Mouse (Mus musculus) intestine, embryonic 15.5 days (tissue): Measurements from ENCODE around the gene C1ql4. TPM values are rescaled to one million over a fixed set of nuclear protein-coding genes. Genes with fewer than 3 reads are reported as not detected.
"Not testable (repeated sequence)": the region's sequence is repeated elsewhere in the genome, so short reads cannot be mapped to it uniquely, and the experiment has no call there.

ENCODE experiments used
- ATAC-seq: fragments of 200-750 bp; cut with Nextera tagmentation; 2 replicates; pipeline ENCODE4 v1.8.0; 2017; ENCODE audit warnings: moderate TSS enrichment, moderate library complexity
- H3K27ac ChIP-seq: fragments of 300-500 bp; sonication (generic); 2 replicates; pipeline ENCODE4 v1.5.1; 2015; ENCODE audit warnings: mild to moderate bottlenecking, inconsistent platforms
- H3K27me3 ChIP-seq: fragments of 300-500 bp; sonication (generic); replicated peaks from 2 replicates; pipeline ENCODE4 v1.6.1; 2015; ENCODE audit warnings: inconsistent platforms
- H3K36me3 ChIP-seq: fragments of 300-500 bp; sonication (generic); 2 replicates; pipeline ENCODE4 v1.6.1; 2015; ENCODE audit warnings: inconsistent platforms
- H3K4me1 ChIP-seq: fragments of 300-500 bp; sonication (generic); replicated peaks from 2 replicates; pipeline ENCODE4 v1.6.1; 2015; ENCODE audit warnings: inconsistent platforms
- H3K4me2 ChIP-seq: fragments of 300-500 bp; sonication (generic); replicated peaks from 2 replicates; pipeline ENCODE4 v1.6.1; 2015; ENCODE audit warnings: mild to moderate bottlenecking, inconsistent platforms
- H3K4me3 ChIP-seq: fragments of 300-500 bp; sonication (generic); replicated peaks from 2 replicates; pipeline ENCODE4 v1.5.1; 2015; ENCODE audit warnings: inconsistent platforms
- H3K9ac ChIP-seq: fragments of 300-500 bp; sonication (generic); 2 replicates; pipeline ENCODE4 v1.6.1; 2015; ENCODE audit warnings: inconsistent platforms
- H3K9me3 ChIP-seq: fragments of 300-500 bp; sonication (generic); 2 replicates; pipeline ENCODE4 v1.6.1; 2016; ENCODE audit warnings: inconsistent platforms
- WGBS: fragments of 180-500 bp; shearing (Covaris S2); methylation state at CpG from one replicate; pipeline ENCODE4 v1.1.7; 2015; 5-methylcytosine and 5-hydroxymethylcytosine counted together
- polyA plus RNA-seq: library from polyadenylated mRNA; unstranded; fragments of >200 nt; fragmentation: Nextera tagmentation; extraction: Ambion mirVana; gene quantifications from 2 replicates; pipeline ENCODE4 v1.2.1, GENCODE M21; 2015

C1ql4 gene
- polyA plus RNA-seq, 1 experiment from 2014 or later: 0.09 TPM

DNA sequence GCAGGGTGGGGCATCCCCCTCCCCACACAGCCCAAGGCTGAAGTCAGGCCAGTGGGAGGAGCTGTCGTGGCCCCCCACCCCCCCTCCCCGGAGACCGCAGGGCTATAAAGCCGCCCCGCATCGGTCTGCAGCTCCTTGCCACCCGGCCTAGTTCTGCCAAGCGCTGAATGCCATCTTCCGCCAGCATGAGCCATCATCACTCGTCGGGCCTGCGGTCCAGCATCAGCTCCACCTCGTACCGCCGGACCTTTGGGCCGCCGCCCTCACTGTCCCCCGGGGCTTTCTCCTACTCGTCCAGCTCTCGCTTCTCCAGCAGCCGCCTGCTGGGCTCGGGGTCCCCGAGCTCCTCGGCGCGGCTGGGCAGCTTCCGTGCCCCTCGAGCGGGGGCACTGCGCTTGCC, 32.6 kb downstream of the C1ql4 start, which contains the start of gene Prph:
Gene Prph, plus strand, starts transcription at position 135 of the 400 bp plus-strand sequence.
- Histone ChIP-seq H3K9me3 (no peaks in the 10 kb centered on the region), H3K27me3 (peaks cover 69% of the 10 kb centered on the region), H3K36me3 (no peaks in the 10 kb centered on the region), H3K27ac (no peak within 1 kb of the TSS), H3K4me3 (peak within 1 kb of the TSS; percentile 39), H3K9ac (peak within 1 kb of the TSS; percentile 32), H3K4me1 (peaks cover 28% of the 10 kb centered on the region), H3K4me2 (peak within 1 kb of the TSS; percentile 87)
- 3% methylated on average over 30 of the region's 30 CpGs for WGBS
- peak; percentile 15; the same call in 1 of the 2 replicates for ATAC-seq

DNA sequence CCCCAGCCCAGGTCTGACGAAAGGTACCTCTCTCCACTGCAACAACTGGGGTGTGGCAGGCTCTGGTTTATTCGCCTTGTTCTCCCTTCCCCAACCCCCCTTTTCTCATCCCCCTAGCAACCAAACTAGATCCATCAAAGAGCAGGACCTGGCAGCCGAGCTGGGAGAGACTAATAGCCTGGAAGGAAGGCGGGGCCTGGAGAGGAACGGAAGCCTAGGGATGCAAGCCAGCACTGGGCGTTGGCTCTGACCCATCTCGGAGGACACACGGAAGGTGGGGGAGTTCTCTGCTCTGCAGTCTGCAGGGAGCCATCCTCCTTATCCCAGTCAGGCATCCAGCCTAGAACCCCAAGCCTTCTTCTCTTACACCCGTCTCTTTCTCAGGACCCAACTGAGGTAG, 34.2 kb downstream of the C1ql4 start:
- ATAC-seq: peak; percentile 23; the same call in 1 of the 2 replicates
- peaks cover 59% of the 10 kb centered on the region for H3K27me3 ChIP-seq

DNA sequence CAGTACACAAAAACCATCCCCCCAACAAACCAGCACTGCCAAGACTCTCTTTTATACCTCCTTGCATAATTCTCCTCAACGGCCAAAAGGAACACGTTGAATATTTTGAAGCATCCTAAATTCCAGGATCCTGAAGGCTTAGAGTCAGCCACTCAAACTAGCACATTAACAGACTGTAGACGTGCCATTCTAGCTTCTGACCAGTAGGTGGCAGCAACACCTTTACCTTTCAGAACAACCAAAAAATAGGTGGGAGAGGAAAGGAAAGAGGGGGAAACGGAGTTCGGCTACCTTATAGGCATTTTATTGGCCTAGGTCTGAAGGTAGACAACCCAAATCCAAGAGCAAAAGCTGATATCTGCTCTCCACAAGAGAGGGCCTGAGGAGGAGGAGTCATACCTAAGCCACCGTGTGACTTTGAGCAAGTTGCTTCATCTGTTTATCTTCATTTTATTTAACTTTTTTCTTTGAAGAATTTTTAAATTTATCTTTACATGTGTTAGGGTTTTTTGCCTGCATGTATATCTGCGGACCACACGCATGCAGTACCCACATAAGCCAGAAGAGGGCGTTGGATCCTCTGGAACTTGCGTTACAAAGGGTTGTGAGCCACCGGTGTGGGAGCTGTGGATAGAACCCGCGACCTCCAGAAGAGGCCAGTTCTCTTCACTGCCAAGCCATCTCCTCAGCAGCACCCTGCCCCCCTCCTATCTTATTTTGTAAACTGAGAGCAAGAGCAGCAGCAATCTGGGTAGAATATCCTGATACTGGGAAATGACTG, 38.0 kb downstream of the C1ql4 start:
- no peak overlapping the region for H3K4me2 ChIP-seq

More for the DNA sequence above, 34.2 kb downstream of the C1ql4 start:
- Histone ChIP-seq H3K36me3 (no peaks in the 10 kb centered on the region), H3K4me2 (0 out of 2 replicates have a peak overlapping the region, but pooled peaks have one; percentile 9), H3K27ac (no peak overlapping the region), H3K4me1 (peaks cover 28% of the 10 kb centered on the region), H3K9ac (no peak overlapping the region), H3K4me3 (no peak overlapping the region), H3K9me3 (no peaks in the 10 kb centered on the region)
- 9% methylated on average over 9 of the region's 9 CpGs for WGBS

GRCm38 (mm10) chr15:99045734-99046133, 41.9 kb downstream of the C1ql4 start:
- WGBS: 78% methylated on average over 6 of the region's 6 CpGs
- not testable (repeated sequence) for ATAC-seq, H3K4me3 ChIP-seq

More for the DNA sequence above, 38.0 kb downstream of the C1ql4 start:
- H3K36me3 ChIP-seq: no peaks in the 10 kb centered on the region
- H3K27me3 ChIP-seq: peaks cover 21% of the 10 kb centered on the region
- no peak for ATAC-seq
- 33% methylated on average over 13 of the region's 13 CpGs for WGBS
- H3K9ac ChIP-seq: no peak overlapping the region
- no peak overlapping the region for H3K27ac ChIP-seq
- H3K9me3 ChIP-seq: no peaks in the 10 kb centered on the region
- H3K4me3 ChIP-seq: no peak overlapping the region
- peaks cover 14% of the 10 kb centered on the region; the same call in 1 of the 2 replicates for H3K4me1 ChIP-seq

GRCm38 (mm10) chr15:99044854-99045253, 42.8 kb downstream of the C1ql4 start:
- H3K36me3 ChIP-seq: no peaks in the 10 kb centered on the region

More at GRCm38 (mm10) chr15:99045734-99046133, 41.9 kb downstream of the C1ql4 start:
- H3K36me3 ChIP-seq, H3K9ac ChIP-seq, H3K27ac ChIP-seq, H3K27me3 ChIP-seq, H3K4me1 ChIP-seq, H3K4me2 ChIP-seq, H3K9me3 ChIP-seq: not testable (repeated sequence)

GRCm38 (mm10) chr15:99042334-99042733, 45.3 kb downstream of the C1ql4 start:
- 80% methylated on average over 5 of the region's 5 CpGs for WGBS
- 0 out of 2 replicates have a peak, but pooled peaks cover 2% of the 10 kb centered on the region for H3K4me1 ChIP-seq
- no peak overlapping the region for H3K4me3 ChIP-seq
- no peak for ATAC-seq
- no peaks in the 10 kb centered on the region for H3K9me3 ChIP-seq
- no peak overlapping the region for H3K9ac ChIP-seq
- peaks cover 4% of the 10 kb centered on the region; the same call in 1 of the 2 replicates for H3K36me3 ChIP-seq
- no peaks in the 10 kb centered on the region for H3K27me3 ChIP-seq
- no peak overlapping the region for H3K4me2 ChIP-seq
- H3K27ac ChIP-seq: no peak overlapping the region

More at GRCm38 (mm10) chr15:99044854-99045253, 42.8 kb downstream of the C1ql4 start:
- no peak overlapping the region for H3K4me2 ChIP-seq
- WGBS: 28% methylated on average over 3 of the region's 3 CpGs
- no peaks in the 10 kb centered on the region for H3K9me3 ChIP-seq
- 0 out of 2 replicates have a peak, but pooled peaks cover 2% of the 10 kb centered on the region for H3K4me1 ChIP-seq
- ATAC-seq: peak; percentile 60
- no peak overlapping the region for H3K4me3 ChIP-seq
- H3K27ac ChIP-seq: no peak overlapping the region
- no peak overlapping the region for H3K9ac ChIP-seq
- no peaks in the 10 kb centered on the region for H3K27me3 ChIP-seq

- no peak for ATAC-seq
- Histone ChIP-seq H3K4me3 (no peak overlapping the region), H3K9me3 (no peaks in the 10 kb centered on the region), H3K27ac (no peak overlapping the region), H3K36me3 (peaks cover 4% of the 10 kb centered on the region; the same call in 1 of the 2 replicates), H3K9ac (no peak overlapping the region), H3K27me3 (no peaks in the 10 kb centered on the region), H3K4me2 (no peak overlapping the region), H3K4me1 (0 out of 2 replicates have a peak, but pooled peaks cover 2% of the 10 kb centered on the region)
- WGBS: 62% methylated on average over 21 of the region's 21 CpGs
These were observed 46.4 kb downstream of the C1ql4 start for GRCm38 (mm10) chr15:99040920-99041856.

DNA sequence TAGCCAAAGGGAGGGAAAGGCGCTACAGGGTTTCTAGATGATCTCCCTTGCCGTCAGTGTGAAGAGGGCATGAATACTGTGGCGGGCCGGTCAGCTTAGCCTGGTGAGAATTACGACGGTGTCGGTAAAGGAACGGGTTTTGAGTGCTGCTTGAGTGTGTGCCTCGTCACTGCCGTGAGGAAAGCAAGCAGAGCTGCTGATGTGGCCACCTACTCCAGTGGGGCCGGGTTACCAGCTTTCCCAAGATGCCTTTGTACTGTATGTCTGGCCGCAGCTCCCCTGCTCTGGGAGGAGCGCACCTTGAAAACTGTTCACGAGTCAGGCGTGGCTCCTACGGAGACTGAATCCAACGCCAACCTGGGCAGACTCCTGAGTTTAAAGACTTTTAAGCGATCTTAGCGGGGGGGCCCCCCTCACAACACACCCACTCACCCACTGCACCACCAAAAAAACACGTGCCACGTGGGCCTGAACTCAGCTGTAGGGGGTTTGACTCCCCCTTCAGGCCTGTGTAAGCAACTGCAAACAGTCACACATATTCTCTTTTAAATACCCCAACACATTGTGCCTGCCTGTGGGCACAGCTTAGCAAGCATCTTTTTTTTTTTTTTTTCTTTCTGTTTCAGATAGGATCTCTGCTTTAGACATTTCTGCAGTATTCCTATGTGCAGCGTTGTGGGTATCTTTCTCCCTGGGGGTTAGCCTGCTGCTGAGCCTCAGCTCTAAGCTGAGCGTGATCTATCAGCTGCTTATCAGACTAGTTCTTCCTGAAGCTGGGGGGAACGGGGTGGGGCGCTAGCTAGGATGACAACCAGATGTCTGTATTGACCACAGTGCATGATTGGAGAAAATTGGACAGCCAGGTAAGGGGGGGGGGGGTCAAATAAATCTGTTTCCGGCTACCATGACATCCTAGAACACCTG, 47.4 kb downstream of the C1ql4 start:
- H3K27ac ChIP-seq: no peak overlapping the region
- H3K36me3 ChIP-seq: peaks cover 7% of the 10 kb centered on the region; the same call in 1 of the 2 replicates
- no peaks in the 10 kb centered on the region for H3K27me3 ChIP-seq
- H3K4me3 ChIP-seq: no peak overlapping the region
- 0 out of 2 replicates have a peak, but pooled peaks have one; percentile 17 for ATAC-seq
- no peaks in the 10 kb centered on the region for H3K9me3 ChIP-seq
- no peak overlapping the region for H3K4me2 ChIP-seq
- WGBS: 56% methylated on average over 26 of the region's 26 CpGs
- H3K9ac ChIP-seq: no peak overlapping the region
- H3K4me1 ChIP-seq: 0 out of 2 replicates have a peak, but pooled peaks cover 2% of the 10 kb centered on the region

DNA sequence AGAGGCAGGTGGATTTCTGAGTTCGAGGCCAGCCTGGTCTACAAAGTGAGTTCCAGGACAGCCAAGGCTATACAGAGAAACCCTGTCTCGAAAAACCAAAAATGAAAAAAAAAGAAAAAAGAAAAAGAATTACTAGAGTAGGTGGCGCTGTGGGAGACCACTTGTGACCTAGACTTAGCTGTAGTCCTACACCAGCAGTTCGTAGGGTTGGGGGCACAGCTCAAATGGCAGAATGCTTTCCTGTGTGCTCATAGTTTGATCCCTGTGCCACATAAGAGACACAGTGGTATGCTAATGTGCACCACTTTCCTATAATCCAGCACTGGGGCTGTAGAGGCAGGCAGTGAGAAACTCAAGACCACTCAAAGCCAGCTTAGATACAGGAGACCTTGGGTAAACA, 48.3 kb downstream of the C1ql4 start:
- no peak overlapping the region for H3K9ac ChIP-seq
- H3K36me3 ChIP-seq: peaks cover 12% of the 10 kb centered on the region
- 89% methylated on average over 4 of the region's 4 CpGs for WGBS
- no peaks in the 10 kb centered on the region for H3K9me3 ChIP-seq
- H3K4me1 ChIP-seq: no peaks in the 10 kb centered on the region
- no peak for ATAC-seq
- no peak overlapping the region for H3K4me3 ChIP-seq
- H3K27me3 ChIP-seq: no peaks in the 10 kb centered on the region
- H3K27ac ChIP-seq: no peak overlapping the region
- H3K4me2 ChIP-seq: no peak overlapping the region

DNA sequence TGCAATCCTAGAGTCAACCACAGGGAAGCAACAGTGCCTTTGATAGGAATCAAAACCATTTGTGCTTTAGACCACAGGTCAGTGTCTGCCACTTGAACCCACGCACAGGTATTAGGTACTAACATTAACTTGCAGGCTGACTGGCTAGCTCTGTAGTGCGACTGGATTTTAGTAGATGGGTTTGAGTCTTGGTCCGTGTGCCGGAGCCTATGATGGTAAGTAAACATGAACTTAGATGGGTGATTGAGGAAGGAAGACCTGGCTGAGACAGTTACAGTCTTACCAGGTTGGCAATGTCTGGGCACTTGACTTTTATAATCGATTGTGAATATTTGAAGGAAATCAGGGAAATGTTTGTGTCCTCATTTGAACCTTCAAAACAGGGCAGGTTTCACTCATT, 48.8 kb downstream of the C1ql4 start:
- Histone ChIP-seq H3K9me3 (no peaks in the 10 kb centered on the region), H3K9ac (no peak overlapping the region), H3K27me3 (no peaks in the 10 kb centered on the region), H3K4me2 (no peak overlapping the region), H3K4me1 (0 out of 2 replicates have a peak, but pooled peaks cover under 1% of the 10 kb centered on the region), H3K36me3 (peaks cover 13% of the 10 kb centered on the region), H3K27ac (no peak overlapping the region), H3K4me3 (no peak overlapping the region)
- no peak for ATAC-seq
- WGBS: 94% methylated on average over 5 of the region's 5 CpGs

GRCm38 (mm10) chr15:99038025-99038424, 49.6 kb downstream of the C1ql4 start:
- Histone ChIP-seq H3K4me2 (no peak overlapping the region), H3K9ac (no peak overlapping the region), H3K9me3 (no peaks in the 10 kb centered on the region), H3K4me1 (0 out of 2 replicates have a peak, but pooled peaks cover 8% of the 10 kb centered on the region), H3K27ac (no peak overlapping the region), H3K27me3 (no peaks in the 10 kb centered on the region), H3K36me3 (peaks cover 15% of the 10 kb centered on the region), H3K4me3 (no peak overlapping the region)
- 96% methylated on average over 1 of the region's 1 CpGs for WGBS
- no peak for ATAC-seq
